Mouse (Mus musculus) thymus, adult 2 months (tissue): ENCODE measurements around the gene Nde1.

Source experiments
- CTCF ChIP-seq: fragments of 200-500 bp; IDR thresholded peaks from 2 replicates; pipeline ENCODE4 v1.5.1; 2012; ENCODE audit warnings: mild to moderate bottlenecking, control low read depth, low read length, moderate library complexity, borderline replicate concordance; ENCODE audit not compliant: control insufficient read depth, poor library complexity, insufficient read depth; ENCODE audit errors: extremely low read depth
- POLR2A ChIP-seq: fragments of 200-500 bp; IDR thresholded peaks from 2 replicates; pipeline ENCODE4 v1.6.1; 2012; ENCODE audit warnings: mild to moderate bottlenecking, low read length, control low read depth, moderate library complexity; ENCODE audit not compliant: control insufficient read depth, poor library complexity, insufficient read depth; ENCODE audit errors: extremely low read depth

DNA sequence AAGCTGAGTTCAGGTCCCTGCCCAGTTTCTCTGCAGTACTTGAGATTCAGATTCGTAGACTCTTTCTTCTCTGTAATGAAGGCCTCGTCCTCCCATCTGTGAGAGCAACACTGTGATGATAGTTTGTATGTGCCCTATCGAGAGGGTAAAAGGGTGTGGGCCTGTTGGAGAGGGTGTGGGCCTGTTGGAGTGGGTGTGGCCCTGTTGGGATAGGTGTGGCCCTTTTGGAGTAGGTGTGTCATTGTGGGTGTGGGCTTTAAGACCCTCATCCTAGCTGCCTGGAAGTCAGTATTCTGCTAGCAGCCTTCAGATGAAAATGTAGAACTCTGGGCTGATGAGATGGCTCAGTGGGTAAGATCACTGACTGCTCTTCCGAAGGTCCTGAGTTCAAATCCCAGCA lies 3.4 kb downstream of the Nde1 start:
- TF ChIP-seq POLR2A (no peak), CTCF (no peak)
